ENCODE assay signal across 8 mouse cellular contexts in the genomic region with DNA sequence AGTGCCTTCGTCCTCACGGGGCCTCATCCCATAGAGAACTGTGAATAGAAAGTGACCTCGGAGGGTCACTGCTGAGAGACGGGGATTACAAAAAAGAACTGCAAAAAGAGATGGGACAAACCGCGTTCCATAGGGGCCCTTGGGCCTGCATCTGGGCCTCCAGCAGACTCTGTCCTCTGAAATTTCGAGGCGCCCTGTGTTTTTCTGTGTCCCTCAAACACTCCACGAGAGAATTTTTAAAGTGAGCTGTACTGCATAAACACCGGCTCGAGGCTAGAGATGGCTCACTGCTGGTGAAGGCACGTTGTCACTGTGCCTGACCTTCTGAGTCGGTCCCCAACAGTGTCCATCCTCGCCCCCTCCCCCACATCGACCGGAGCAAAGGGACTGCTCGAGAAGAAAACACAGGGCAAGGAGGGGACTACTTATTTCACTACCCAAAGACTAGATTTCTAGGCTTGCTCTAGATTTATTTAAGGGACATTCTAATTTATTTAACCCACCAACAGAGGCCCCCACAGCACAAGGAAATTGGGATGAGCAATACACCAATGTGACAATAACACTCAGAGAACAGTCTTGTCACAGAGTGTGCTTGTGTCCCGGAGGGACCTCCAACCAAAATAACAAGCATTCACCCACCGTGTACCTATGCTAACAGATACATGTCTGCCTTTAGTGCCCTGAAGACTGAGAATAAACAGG.
DNase-seq lines count a peak whose midpoint lies in the region; ATAC-seq lines count a peak whose summit lies in the region.

No protein-coding gene starts in this region.

- WGBS in neural tube, embryonic 14.5 days = 9% methylated on average over 19 of the region's 19 CpGs

- H3K9ac ChIP-seq in neural tube, embryonic 14.5 days (replicated peaks; ENCODE audit: low read depth, low read length) = no peak overlapping the region

- H3K9me3 ChIP-seq in neural tube, embryonic 14.5 days (ENCODE audit: control insufficient read depth, low read length) = no peaks in the 10 kb centered on the region

- 0 out of 2 replicates have a peak overlapping the region, but pooled peaks have one; percentile 11 for H3K27ac ChIP-seq in neural tube, embryonic 14.5 days (ENCODE audit: low read depth, low read length)

- peaks cover 16% of the 10 kb centered on the region for H3K4me1 ChIP-seq in neural tube, embryonic 14.5 days (ENCODE audit: control insufficient read depth, insufficient read depth, low read length)

- ATAC-seq in activated CD4-positive, CD25-positive, alpha-beta regulatory T cell, adult 4 months = peak; percentile 19
- ATAC-seq in neural tube, embryonic 14.5 days (ENCODE audit: low read depth) = 0 out of 2 replicates have a peak, but pooled peaks have one; percentile 12

- H3K36me3 ChIP-seq in neural tube, embryonic 14.5 days (ENCODE audit: control insufficient read depth, insufficient read depth, low read length) = no peaks in the 10 kb centered on the region

- no peak overlapping the region for H3K4me3 ChIP-seq in neural tube, embryonic 14.5 days (ENCODE audit: low read depth, low read length)

- H3K4me2 ChIP-seq in neural tube, embryonic 14.5 days (ENCODE audit: low read depth, low read length) = peak overlapping the region; percentile 15; the same call in 1 of the 2 replicates

- peak; percentile 34 for DNase-seq in embryo, embryonic 10.5 days (ENCODE audit: low spot score)
- no peak for DNase-seq in embryo, embryonic 10 days (ENCODE audit: low spot score)
- DNase-seq in heart, adult 18-20 months = peak; percentile 17 to 67
- peak; percentile 63 for DNase-seq in kidney, postnatal 10 days
- no peak for DNase-seq in gastrocnemius, postnatal 10 days
- DNase-seq in ovary, postnatal 14 days (ENCODE audit: low spot score) = no peak

- H3K27me3 ChIP-seq in neural tube, embryonic 14.5 days (ENCODE audit: control insufficient read depth, insufficient read depth, low read length) = no peaks in the 10 kb centered on the region

Comparison
In these comparisons a context has a peak if more than half of its experiments do, and no peak if none do; other contexts are left out.
1. DNase-seq: peak in embryo, embryonic 10.5 days (single experiment), heart, adult 18-20 months (2 of 2) and kidney, postnatal 10 days (single experiment); none in embryo, embryonic 10 days (single experiment), gastrocnemius, postnatal 10 days (single experiment) and ovary, postnatal 14 days (single experiment).